7 mouse cellular contexts compared by ENCODE assay signal in genomic region chr16:91546836-91547741, GRCm38 (mm10). TPM values are rescaled to one million over a fixed set of nuclear protein-coding genes. Genes with fewer than 3 reads are reported as not detected.
A peak's percentile ranks its signal among the peaks of the same experiment; 100 is the strongest.
DNase-seq lines count a peak whose midpoint lies in the region; ATAC-seq and TF ChIP-seq lines count a peak whose summit lies in the region.

Gene Ifngr2 (plus strand): TSS chr16:91547072.

- peak within 1 kb of the TSS; percentile 95 for H3K4me3 ChIP-seq in intestine, embryonic 14.5 days (ENCODE audit: low read depth, low read length)
- peak within 1 kb of the TSS; percentile 98 for H3K4me3 ChIP-seq in limb, embryonic 11.5 days (ENCODE audit: low read depth, low read length)
- H3K4me3 ChIP-seq in midbrain, embryonic 12.5 days = peak within 1 kb of the TSS; percentile 92
- peak within 1 kb of the TSS; percentile 95 for H3K4me3 ChIP-seq in small intestine, adult 2 months (ENCODE audit: low read depth, low read length)

- WGBS in intestine, embryonic 14.5 days = under 1% methylated on average over 62 of the region's 74 CpGs
- WGBS in limb, embryonic 11.5 days = under 1% methylated on average over 38 of the region's 74 CpGs
- WGBS in midbrain, embryonic 12.5 days = 1% methylated on average over 49 of the region's 74 CpGs
- under 1% methylated on average over 73 of the region's 74 CpGs for WGBS in small intestine, adult 2 months

- peak within 1 kb of the TSS; percentile 38; the same call in 1 of the 2 replicates for H3K27ac ChIP-seq in intestine, embryonic 14.5 days (ENCODE audit: low read depth)
- no peak within 1 kb of the TSS for H3K27ac ChIP-seq in limb, embryonic 11.5 days (replicated peaks; ENCODE audit: low read depth, low read length)
- peak within 1 kb of the TSS; percentile 39 for H3K27ac ChIP-seq in midbrain, embryonic 12.5 days (replicated peaks)
- H3K27ac ChIP-seq in small intestine, adult 2 months (ENCODE audit: insufficient read depth, low read depth, low read length) = peak within 1 kb of the TSS; percentile 96

- DNase-seq in adrenal gland, adult 18-20 months (ENCODE audit: low spot score in 2 of 2) = peak; percentile 75
- peak; percentile 60 to 68 for DNase-seq in cerebellum, postnatal 36 days
- peak; percentile 46 to 64 for DNase-seq in gastrocnemius, postnatal 36 days
- peak; percentile 86 for DNase-seq in intestine, embryonic 14.5 days (ENCODE audit: low spot score)
- peak; percentile 73 for DNase-seq in limb, embryonic 11.5 days (ENCODE audit: low spot score)

- no peak; the same call in 1 of the 2 replicates for TF ChIP-seq POLR2A in small intestine, adult 2 months (IDR thresholded peaks at IDR 0.05; ENCODE audit: low read depth, low read length)

- no peaks in the 10 kb centered on the region for H3K27me3 ChIP-seq in intestine, embryonic 14.5 days (replicated peaks; ENCODE audit: control insufficient read depth, insufficient read depth, low read length)
- no peaks in the 10 kb centered on the region for H3K27me3 ChIP-seq in limb, embryonic 11.5 days (ENCODE audit: control insufficient read depth, insufficient read depth, low read length)
- H3K27me3 ChIP-seq in midbrain, embryonic 12.5 days = peaks cover 19% of the 10 kb centered on the region
- H3K27me3 ChIP-seq in small intestine, adult 2 months (ENCODE audit: control insufficient read depth, insufficient read depth, low read length) = no peaks in the 10 kb centered on the region

- ATAC-seq in intestine, embryonic 14.5 days (replicated peaks; ENCODE audit: low FRiP score, low TSS enrichment, low read depth) = peak; percentile 79
- ATAC-seq in limb, embryonic 11.5 days (ENCODE audit: insufficient number of reproducible peaks, low FRiP score, low TSS enrichment, low read depth) = peak; percentile 87
- peak; percentile 88 for ATAC-seq in midbrain, embryonic 12.5 days (ENCODE audit: low FRiP score, low read depth)

- no peaks in the 10 kb centered on the region for H3K36me3 ChIP-seq in intestine, embryonic 14.5 days (ENCODE audit: control insufficient read depth, insufficient read depth, low read length)
- no peaks in the 10 kb centered on the region for H3K36me3 ChIP-seq in limb, embryonic 11.5 days (ENCODE audit: control insufficient read depth, insufficient read depth, low read length)
- no peaks in the 10 kb centered on the region for H3K36me3 ChIP-seq in midbrain, embryonic 12.5 days
- 0 out of 2 replicates have a peak, but pooled peaks cover 2% of the 10 kb centered on the region for H3K36me3 ChIP-seq in small intestine, adult 2 months (ENCODE audit: control insufficient read depth, insufficient read depth, low read length)

- intact Hi-C loops in gastrocnemius, postnatal 36 days (cut with DNase I) = no loop called here

- no peak for TF ChIP-seq CTCF in small intestine, adult 2 months (IDR thresholded peaks at IDR 0.05; ENCODE audit: extremely low read depth, insufficient read length, insufficient replicate concordance, low read depth, low read length)

- no peaks in the 10 kb centered on the region for H3K9me3 ChIP-seq in intestine, embryonic 14.5 days (ENCODE audit: control insufficient read depth, low read length)
- H3K9me3 ChIP-seq in limb, embryonic 11.5 days (ENCODE audit: control insufficient read depth, low read length) = no peaks in the 10 kb centered on the region
- H3K9me3 ChIP-seq in midbrain, embryonic 12.5 days = no peaks in the 10 kb centered on the region

- H3K4me2 ChIP-seq in intestine, embryonic 14.5 days (ENCODE audit: low read length) = peak within 1 kb of the TSS; percentile 82
- peak within 1 kb of the TSS; percentile 87 for H3K4me2 ChIP-seq in limb, embryonic 11.5 days (ENCODE audit: low read depth, severe bottlenecking)
- H3K4me2 ChIP-seq in midbrain, embryonic 12.5 days (replicated peaks) = peak within 1 kb of the TSS; percentile 93

- peak within 1 kb of the TSS; percentile 93 for H3K9ac ChIP-seq in intestine, embryonic 14.5 days (ENCODE audit: low read length)
- H3K9ac ChIP-seq in limb, embryonic 11.5 days (ENCODE audit: low read length) = peak within 1 kb of the TSS; percentile 93
- H3K9ac ChIP-seq in midbrain, embryonic 12.5 days (replicated peaks) = peak within 1 kb of the TSS; percentile 98

- H3K4me1 ChIP-seq in intestine, embryonic 14.5 days (replicated peaks; ENCODE audit: control insufficient read depth, insufficient read depth, low read length) = peaks cover 22% of the 10 kb centered on the region
- H3K4me1 ChIP-seq in limb, embryonic 11.5 days (ENCODE audit: control insufficient read depth, insufficient read depth, low read length) = peaks cover 8% of the 10 kb centered on the region
- peaks cover 29% of the 10 kb centered on the region for H3K4me1 ChIP-seq in midbrain, embryonic 12.5 days
- peaks cover 23% of the 10 kb centered on the region for H3K4me1 ChIP-seq in small intestine, adult 2 months (ENCODE audit: control insufficient read depth, insufficient read depth, insufficient read length, low read length)

RNA-seq across cellular contexts. Expression of gene Ifngr2, which starts in this region (rescaled TPM):
- total RNA-seq in adrenal gland, adult 18-20 months (2021) = 10 to 100 TPM; 20.2 to 27.6 TPM
- 10 to 100 TPM; 58.2 to 63.2 TPM for total RNA-seq in gastrocnemius, postnatal 36 days (2021)
- 65.3 and 68.4 TPM in 2 replicates for polyA plus RNA-seq in intestine, embryonic 14.5 days (2014; fragmentation: Nextera tagmentation; extraction: Ambion mirVana)
- 25.2 and 32.7 TPM in 2 replicates for polyA plus RNA-seq in limb, embryonic 11.5 days (2014; fragmentation: Nextera tagmentation; extraction: Ambion mirVana)
- polyA plus RNA-seq in midbrain, embryonic 12.5 days (2016; fragmentation: Nextera tagmentation; extraction: Ambion mirVana) = 41.0 and 43.4 TPM in 2 replicates
- polyA plus RNA-seq in small intestine, adult 2 months (2012; rRNA removed) = 48.9 and 162 TPM in 2 replicates
